ENCODE assay signal across 10 mouse cellular contexts in genomic region chr3:14667126-14667525, GRCm38 (mm10). TPM values are rescaled to one million over a fixed set of nuclear protein-coding genes. Genes with fewer than 3 reads are reported as not detected.
DNase-seq lines count a peak whose midpoint lies in the region; ATAC-seq and TF ChIP-seq lines count a peak whose summit lies in the region.
"Had no signal": no experiment of that assay in that cellular context is flagged by ENCODE, and none has a peak within 500 bp of the region (broad histone marks: within the 10 kb centered on the region; RNA-seq: fewer than 3 reads in every experiment).

No protein-coding gene starts in this region.

- no peak overlapping the region for H3K4me3 ChIP-seq in hindbrain, embryonic 11.5 days (ENCODE audit: low read depth, low read length)
- no peak overlapping the region for H3K4me3 ChIP-seq in hindbrain, embryonic 16.5 days (ENCODE audit: low read length)
- H3K4me3 ChIP-seq in E14TG2a.4 (replicated peaks; ENCODE audit: low read length) = no peak overlapping the region
- H3K4me3 ChIP-seq: embryonic facial prominence, embryonic 12.5 days; liver, embryonic 15.5 days had no signal

- H3K9ac ChIP-seq in hindbrain, embryonic 11.5 days (ENCODE audit: low read depth, low read length) = no peak overlapping the region
- H3K9ac ChIP-seq in hindbrain, embryonic 16.5 days (ENCODE audit: low read depth, low read length) = no peak overlapping the region
- H3K9ac ChIP-seq: embryonic facial prominence, embryonic 12.5 days; liver, embryonic 15.5 days had no signal

- peak; percentile 73 for TF ChIP-seq CTCF in E14TG2a.4 (conservative IDR thresholded peaks at IDR 0.05; ENCODE audit: low read length)

- WGBS in hindbrain, embryonic 11.5 days = 67% methylated on average over 2 of the region's 2 CpGs
- WGBS in hindbrain, embryonic 16.5 days = 61% methylated on average over 2 of the region's 2 CpGs

- no peaks in the 10 kb centered on the region for H3K36me3 ChIP-seq in hindbrain, embryonic 11.5 days (ENCODE audit: control insufficient read depth, insufficient read depth, low read length)
- H3K36me3 ChIP-seq in hindbrain, embryonic 16.5 days (ENCODE audit: control insufficient read depth, insufficient read depth, low read length) = no peaks in the 10 kb centered on the region
- H3K36me3 ChIP-seq in E14TG2a.4 (ENCODE audit: insufficient read depth, low read length) = no peaks in the 10 kb centered on the region
- H3K36me3 ChIP-seq: embryonic facial prominence, embryonic 12.5 days; liver, embryonic 15.5 days had no signal

- H3K4me2 ChIP-seq in hindbrain, embryonic 11.5 days (replicated peaks; ENCODE audit: low read depth, low read length) = no peak overlapping the region
- H3K4me2 ChIP-seq in hindbrain, embryonic 16.5 days (ENCODE audit: low read length) = no peak overlapping the region
- H3K4me2 ChIP-seq: embryonic facial prominence, embryonic 12.5 days; liver, embryonic 15.5 days had no signal

- H3K27me3 ChIP-seq in hindbrain, embryonic 11.5 days (ENCODE audit: control insufficient read depth, insufficient read depth, low read length) = no peaks in the 10 kb centered on the region
- H3K27me3 ChIP-seq in hindbrain, embryonic 16.5 days (replicated peaks; ENCODE audit: control insufficient read depth, insufficient read depth, low read length) = no peaks in the 10 kb centered on the region
- H3K27me3 ChIP-seq in E14TG2a.4 (ENCODE audit: insufficient read depth, low read length) = no peaks in the 10 kb centered on the region
- H3K27me3 ChIP-seq: embryonic facial prominence, embryonic 12.5 days; liver, embryonic 15.5 days had no signal

- ATAC-seq in hindbrain, embryonic 11.5 days (ENCODE audit: low FRiP score) = no peak
- no peak for ATAC-seq in hindbrain, embryonic 16.5 days
- peak; percentile 88 for ATAC-seq in megakaryocyte-erythroid progenitor cell, adult 5-6 weeks (replicated peaks; ENCODE audit: low FRiP score, low TSS enrichment, poor library complexity, severe bottlenecking)

- DNase-seq in hindbrain, embryonic 11.5 days (ENCODE audit: low spot score) = peak; percentile 51
- DNase-seq in adrenal gland, postnatal 25 days = peak; percentile 30
- peak; percentile 33 for DNase-seq in fibroblast of lung, adult 2 months (ENCODE audit: low read depth)
- DNase-seq in layer of hippocampus, adult 8-10 months (ENCODE audit: low spot score in 2 of 2) = peak; percentile 8 to 46
- DNase-seq in thymus, postnatal 25 days = peak; percentile 25

- H3K9me3 ChIP-seq in hindbrain, embryonic 11.5 days (ENCODE audit: control insufficient read depth, low read length) = no peaks in the 10 kb centered on the region
- no peaks in the 10 kb centered on the region for H3K9me3 ChIP-seq in hindbrain, embryonic 16.5 days (ENCODE audit: control insufficient read depth, low read length)
- peaks cover 10% of the 10 kb centered on the region for H3K9me3 ChIP-seq in E14TG2a.4 (ENCODE audit: low read length)
- H3K9me3 ChIP-seq: embryonic facial prominence, embryonic 12.5 days; liver, embryonic 15.5 days had no signal

- H3K4me1 ChIP-seq in hindbrain, embryonic 11.5 days (replicated peaks; ENCODE audit: control insufficient read depth, insufficient read depth, low read length) = no peaks in the 10 kb centered on the region
- H3K4me1 ChIP-seq in hindbrain, embryonic 16.5 days (ENCODE audit: control insufficient read depth, insufficient read depth, low read depth, low read length) = no peaks in the 10 kb centered on the region
- no peaks in the 10 kb centered on the region for H3K4me1 ChIP-seq in E14TG2a.4 (replicated peaks; ENCODE audit: low read depth, low read length)
- H3K4me1 ChIP-seq: embryonic facial prominence, embryonic 12.5 days; liver, embryonic 15.5 days had no signal

- no peak overlapping the region for H3K27ac ChIP-seq in hindbrain, embryonic 11.5 days (ENCODE audit: low read depth, low read length)
- no peak overlapping the region for H3K27ac ChIP-seq in hindbrain, embryonic 16.5 days (ENCODE audit: low read depth, low read length)
- H3K27ac ChIP-seq: embryonic facial prominence, embryonic 12.5 days; liver, embryonic 15.5 days had no signal

RNA-seq across cellular contexts. Expression of gene Car13, which starts 25.6 kb away (rescaled TPM):
- 3.4 and 3.9 TPM in 2 replicates for polyA plus RNA-seq in hindbrain, embryonic 11.5 days (2014; fragmentation: Nextera tagmentation; extraction: Ambion mirVana)
- polyA plus RNA-seq in hindbrain, embryonic 16.5 days (2015; fragmentation: Nextera tagmentation; extraction: Ambion mirVana) = 1.7 TPM in 2 replicates
- 6.4 and 10.8 TPM in 2 replicates for total RNA-seq in adrenal gland, postnatal 25 days (2021)
- total RNA-seq in layer of hippocampus, adult 8-10 months (2022) = 1 to 10 TPM; 1.2 to 2.2 (median 1.3) TPM
- total RNA-seq in megakaryocyte-erythroid progenitor cell, adult 5-6 weeks (2014; fragmentation: Nextera tagmentation) = 6.2 and 10.9 TPM in 2 replicates
- total RNA-seq in megakaryocyte-erythroid progenitor cell, adult 5-6 weeks (2017) = 9.0 and 9.6 TPM in 2 replicates

RNA-seq across cellular contexts. Expression of gene 1810022K09Rik, which starts 56.0 kb away (rescaled TPM):
- polyA plus RNA-seq in hindbrain, embryonic 11.5 days (2014; fragmentation: Nextera tagmentation; extraction: Ambion mirVana) = 486 and 509 TPM in 2 replicates
- polyA plus RNA-seq in hindbrain, embryonic 16.5 days (2015; fragmentation: Nextera tagmentation; extraction: Ambion mirVana) = 271 and 299 TPM in 2 replicates
- 137 and 149 TPM in 2 replicates for total RNA-seq in adrenal gland, postnatal 25 days (2021)
- total RNA-seq in layer of hippocampus, adult 8-10 months (2022) = 10 to 100 TPM; 78.7 to 90.7 (median 88.6) TPM
- total RNA-seq in megakaryocyte-erythroid progenitor cell, adult 5-6 weeks (2014; fragmentation: Nextera tagmentation) = 320 and 331 TPM in 2 replicates
- 987 and 1,575 TPM in 2 replicates for total RNA-seq in megakaryocyte-erythroid progenitor cell, adult 5-6 weeks (2017)
